Mouse (Mus musculus) kidney, postnatal 14 days (tissue): ENCODE measurements around the gene Bicral.
"Not testable (repeated sequence)": the region's sequence is repeated elsewhere in the genome, so short reads cannot be mapped to it uniquely, and the experiment has no call there.

Experiments used
- DNase-seq: peaks from one replicate; pipeline ENCODE4 v3.0.0; 2022; ENCODE audit warnings: mixed read lengths

Gene Bicral

GRCm38 (mm10) chr17:46792963-46793362, 65.3 kb downstream of the Bicral start:
- no peak for DNase-seq

- not testable (repeated sequence) for DNase-seq
Measured at GRCm38 (mm10) chr17:46787974-46788373, 70.3 kb downstream of the Bicral start.

- no peak for DNase-seq
Measured at GRCm38 (mm10) chr17:46786952-46787351, 71.3 kb downstream of the Bicral start.

GRCm38 (mm10) chr17:46783222-46783565, 75.1 kb downstream of the Bicral start:
- no peak for DNase-seq

- peak; percentile 93 for DNase-seq
Measured at GRCm38 (mm10) chr17:46782341-46783221, 75.7 kb downstream of the Bicral start, which contains the start of gene Rpl7l1. Gene Rpl7l1, minus strand, starts transcription at chr17:46782672.

- peak; percentile 29 for DNase-seq
Measured at GRCm38 (mm10) chr17:46781876-46782275, 76.4 kb downstream of the Bicral start.

- DNase-seq = no peak
Measured at GRCm38 (mm10) chr17:46776087-46776486, 82.2 kb downstream of the Bicral start.

- DNase-seq = no peak
Measured at GRCm38 (mm10) chr17:46775070-46775469, 83.2 kb downstream of the Bicral start.

GRCm38 (mm10) chr17:46774131-46774472, 84.2 kb downstream of the Bicral start:
- DNase-seq = no peak

- DNase-seq = peak; percentile 15
Measured at GRCm38 (mm10) chr17:46773278-46774130, 84.8 kb downstream of the Bicral start.

GRCm38 (mm10) chr17:46772404-46773277, 85.6 kb downstream of the Bicral start, which contains the start of gene 2310039H08Rik:
Gene 2310039H08Rik, plus strand, starts transcription at chr17:46772635.
- DNase-seq = peak; percentile 88

GRCm38 (mm10) chr17:46772038-46772403, 86.3 kb downstream of the Bicral start:
- DNase-seq = no peak

GRCm38 (mm10) chr17:46771616-46772015, 86.7 kb downstream of the Bicral start:
- DNase-seq = peak; percentile 20

GRCm38 (mm10) chr17:46771025-46771424, 87.3 kb downstream of the Bicral start:
- no peak for DNase-seq

- DNase-seq = no peak
Measured at GRCm38 (mm10) chr17:46770546-46770945, 87.7 kb downstream of the Bicral start.

GRCm38 (mm10) chr17:46767868-46768267, 90.4 kb downstream of the Bicral start:
- peak; percentile 34 for DNase-seq

GRCm38 (mm10) chr17:46764916-46765315, 93.4 kb downstream of the Bicral start:
- not testable (repeated sequence) for DNase-seq

- no peak for DNase-seq
Measured at GRCm38 (mm10) chr17:46763544-46763943, 94.7 kb downstream of the Bicral start, which contains the start of gene Ptcra. Gene Ptcra, minus strand, starts transcription at chr17:46763712.

- DNase-seq = no peak
Measured at GRCm38 (mm10) chr17:46758753-46759152, 99.5 kb downstream of the Bicral start.

GRCm38 (mm10) chr17:46751794-46752556, 106.3 kb downstream of the Bicral start, which contains the start of gene Cnpy3:
Gene Cnpy3, minus strand, starts transcription at chr17:46752214.
- peak; percentile 99 for DNase-seq

GRCm38 (mm10) chr17:46751056-46751793, 107.1 kb downstream of the Bicral start:
- DNase-seq = no peak
